Mouse (Mus musculus) kidney, postnatal 10 days (tissue): ENCODE measurements around the gene Syne1.

Source experiments
- DNase-seq: peaks from one replicate; pipeline ENCODE4 v3.0.0; 2021; ENCODE audit warnings: mixed read lengths

Syne1 gene

GRCm38 (mm10) chr10:5288716-5289574, 262.3 kb downstream of the Syne1 start:
- DNase-seq, result peak; percentile 78

DNA sequence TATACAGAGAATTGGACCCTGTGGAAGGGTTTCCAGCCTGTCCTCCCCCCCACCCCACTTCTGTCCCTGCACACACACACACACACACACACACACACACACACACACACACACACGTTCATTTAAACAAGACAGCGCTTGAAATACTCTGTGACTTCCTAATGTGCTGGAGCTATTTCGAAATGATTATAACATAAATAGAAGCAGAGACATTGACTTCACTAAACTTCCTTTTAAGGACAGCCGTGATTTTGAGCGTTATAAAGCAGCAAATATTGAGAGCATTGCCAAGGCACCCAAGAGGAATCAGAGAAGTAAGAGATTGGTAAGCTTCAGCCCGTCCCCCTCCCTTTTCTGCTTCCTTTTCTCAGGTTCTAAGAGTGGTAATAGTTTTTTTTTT, 263.0 kb downstream of the Syne1 start:
- no peak for DNase-seq

- no peak for DNase-seq
These were observed 275.5 kb downstream of the Syne1 start for GRCm38 (mm10) chr10:5275769-5276168.

DNA sequence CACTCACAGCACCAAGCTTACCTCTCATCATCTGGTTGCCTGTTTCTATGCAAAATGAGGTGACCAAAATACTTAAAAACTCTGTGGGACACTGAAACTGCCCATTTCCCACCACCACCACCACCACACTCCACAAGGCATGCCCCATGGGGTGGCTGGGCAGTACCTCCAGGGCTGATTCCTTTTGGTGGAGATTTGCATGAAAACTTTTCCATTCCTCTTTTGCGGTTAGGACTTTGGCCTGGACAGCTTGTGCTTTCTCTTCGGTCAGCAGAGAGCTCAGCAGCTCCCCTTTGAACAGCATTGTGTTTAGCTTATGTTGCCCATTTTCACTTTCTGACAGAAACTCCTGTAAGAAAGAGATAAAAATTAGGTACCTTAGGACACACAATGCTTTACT, 280.6 kb downstream of the Syne1 start:
- no peak for DNase-seq

DNA sequence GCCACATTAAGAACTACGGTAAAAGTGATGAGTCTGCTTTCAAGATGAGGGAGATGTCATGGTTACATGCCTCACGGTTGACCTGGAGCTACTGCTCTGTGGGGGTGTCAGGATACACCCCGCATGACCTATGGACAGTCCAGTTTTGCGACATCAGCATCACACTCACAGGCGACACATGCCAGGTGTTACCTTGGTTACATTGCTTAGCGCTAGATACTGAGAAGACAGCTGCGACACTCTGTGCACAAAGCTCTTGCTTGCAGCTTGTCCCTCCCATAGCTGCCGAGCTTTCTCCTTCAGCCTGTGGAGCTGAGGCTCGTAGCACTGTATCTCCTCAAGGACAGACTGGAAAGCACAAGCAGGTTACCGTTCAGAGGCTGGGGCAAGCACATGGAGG, 286.9 kb downstream of the Syne1 start:
- no peak for DNase-seq

GRCm38 (mm10) chr10:5262636-5263035, 288.6 kb downstream of the Syne1 start:
- no peak for DNase-seq

- DNase-seq, result no peak
These were observed 294.6 kb downstream of the Syne1 start for GRCm38 (mm10) chr10:5256686-5257085.

DNA sequence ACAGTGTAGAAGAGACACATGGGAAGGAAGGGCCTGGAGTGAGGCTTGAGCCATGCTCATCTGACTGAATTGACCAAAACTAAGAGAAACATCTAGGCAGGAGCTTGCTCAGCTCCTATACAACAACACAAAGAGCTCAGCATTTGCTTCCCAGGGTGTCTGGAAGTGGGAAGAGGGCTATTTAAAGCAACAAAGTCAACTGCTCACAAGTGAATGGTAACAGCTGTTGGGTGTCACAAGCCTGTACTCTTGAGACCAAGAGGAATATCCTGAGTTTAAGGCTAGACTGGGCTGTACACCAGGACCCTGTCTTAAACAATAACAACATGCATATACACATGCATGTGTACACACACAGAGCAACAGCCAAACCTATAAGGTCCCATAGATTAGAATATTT, 297.5 kb downstream of the Syne1 start:
- no peak for DNase-seq

DNA sequence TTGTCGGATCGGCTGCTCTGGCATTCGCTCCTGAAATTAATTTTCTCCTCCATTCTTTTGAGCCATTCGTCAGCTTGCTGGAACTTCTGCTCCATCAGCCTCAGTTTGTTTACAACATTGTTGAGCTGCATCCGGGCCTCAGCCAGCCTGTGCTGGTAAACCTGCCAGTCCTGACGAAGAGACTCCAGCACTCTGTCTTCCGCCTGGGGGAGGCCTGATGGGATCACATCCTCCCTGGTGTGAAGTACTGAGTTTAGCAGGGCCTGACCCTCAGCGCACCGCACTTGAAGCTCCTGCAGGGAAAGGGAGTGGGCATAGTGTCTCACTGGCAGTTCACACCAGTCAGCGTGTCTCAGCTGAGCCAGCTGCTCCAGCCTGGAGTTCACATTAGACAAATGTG, 300.6 kb downstream of the Syne1 start:
- no peak for DNase-seq

- DNase-seq, result no peak
These were observed 311.6 kb downstream of the Syne1 start for GRCm38 (mm10) chr10:5239680-5240079.

- DNase-seq, result no peak
These were observed 314.4 kb downstream of the Syne1 start for GRCm38 (mm10) chr10:5236926-5237325.

GRCm38 (mm10) chr10:5236171-5236570, 315.1 kb downstream of the Syne1 start:
- DNase-seq, result peak; percentile 17

- DNase-seq, result peak; percentile 29
These were observed 316.4 kb downstream of the Syne1 start for GRCm38 (mm10) chr10:5234721-5235501.

GRCm38 (mm10) chr10:5229129-5229528, 322.2 kb downstream of the Syne1 start:
- no peak for DNase-seq

GRCm38 (mm10) chr10:5227395-5228076, 323.7 kb downstream of the Syne1 start:
- DNase-seq, result peak; percentile 41

DNA sequence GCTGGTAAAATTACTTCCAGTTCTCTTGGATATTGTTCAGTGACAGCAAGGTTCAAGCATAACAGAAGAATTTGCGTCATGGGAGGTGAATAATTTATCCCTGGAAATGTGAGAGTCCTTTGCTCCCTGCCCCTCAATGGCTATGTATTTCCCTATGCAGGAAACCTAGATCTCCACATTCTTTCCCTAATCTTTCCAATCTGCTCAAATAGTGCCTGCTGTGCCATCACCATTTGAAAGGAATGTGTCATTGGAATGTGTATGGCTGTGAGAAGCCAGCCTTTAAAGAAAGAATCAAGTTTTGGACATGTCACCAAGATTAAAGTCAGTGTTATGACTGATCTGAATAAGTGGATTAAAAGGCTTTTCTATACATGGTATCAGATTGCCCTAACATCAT, 335.3 kb downstream of the Syne1 start:
- no peak for DNase-seq

GRCm38 (mm10) chr10:5207905-5208641, 343.2 kb downstream of the Syne1 start:
- peak; percentile 50 for DNase-seq

- no peak for DNase-seq
These were observed 345.3 kb downstream of the Syne1 start for GRCm38 (mm10) chr10:5205977-5206376.

GRCm38 (mm10) chr10:5205570-5205969, 345.7 kb downstream of the Syne1 start:
- DNase-seq, result no peak

GRCm38 (mm10) chr10:5203837-5204236, 347.4 kb downstream of the Syne1 start:
- DNase-seq, result no peak

DNA sequence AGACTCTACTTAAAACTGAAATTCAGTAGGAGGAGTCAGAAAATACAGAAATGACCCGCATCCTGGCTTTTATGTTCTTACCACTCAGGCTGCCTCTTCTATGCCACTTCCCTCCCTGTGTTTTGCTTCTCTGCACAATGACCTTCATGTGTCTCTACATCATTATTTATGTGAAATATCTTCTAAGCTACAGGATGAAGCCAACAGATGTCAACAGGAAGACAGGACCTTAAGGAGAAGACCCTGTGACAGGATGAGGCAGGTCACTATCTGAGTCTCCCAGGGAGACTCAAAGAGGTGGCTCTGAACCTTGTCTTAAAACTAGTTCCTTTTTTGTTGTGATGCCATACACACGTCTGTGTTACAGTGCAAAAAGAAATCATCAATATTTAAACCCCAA, 353.9 kb downstream of the Syne1 start:
- no peak for DNase-seq

DNA sequence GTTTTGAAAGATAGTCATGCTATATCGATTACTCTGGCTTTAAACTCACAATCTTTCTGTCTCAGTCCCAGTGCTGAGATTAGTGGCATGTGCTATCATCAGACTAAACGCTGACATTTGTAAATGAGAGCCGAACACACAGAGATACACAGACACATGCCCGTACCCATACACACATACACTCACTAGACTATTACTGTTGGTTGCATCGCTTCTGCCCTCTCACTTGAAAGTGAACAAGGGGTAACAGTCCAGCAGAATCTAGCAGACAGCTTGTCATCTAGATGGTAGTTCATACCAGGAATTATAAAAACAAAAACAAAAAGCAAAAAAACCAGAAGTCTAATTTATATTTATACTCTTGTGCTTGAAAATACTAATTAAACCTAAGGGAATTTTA, 355.0 kb downstream of the Syne1 start:
- DNase-seq, result no peak

GRCm38 (mm10) chr10:5195288-5195687, 356.0 kb downstream of the Syne1 start:
- DNase-seq, result no peak
